Mouse (Mus musculus): ENCODE data around the gene Lmtk2.
A peak's percentile ranks its signal among the peaks of the same experiment; 100 is the strongest.

Lmtk2 gene

GRCm38 (mm10) chr5:144181249-144181648 is 81.0 kb downstream of the Lmtk2 start:
- DNase-seq, result no peak

GRCm38 (mm10) chr5:144182542-144183247 is 82.5 kb downstream of the Lmtk2 start:
- no peak for DNase-seq

GRCm38 (mm10) chr5:144183248-144183559 is 83.0 kb downstream of the Lmtk2 start:
- DNase-seq, result no peak

- DNase-seq, result no peak
These were observed 83.6 kb downstream of the Lmtk2 start for GRCm38 (mm10) chr5:144183647-144184335.

- DNase-seq, result no peak
These were observed 84.3 kb downstream of the Lmtk2 start for GRCm38 (mm10) chr5:144184350-144185045.

GRCm38 (mm10) chr5:144188422-144188821 is 88.2 kb downstream of the Lmtk2 start:
- DNase-seq, result no peak

GRCm38 (mm10) chr5:144189327-144189726 is 89.1 kb downstream of the Lmtk2 start:
- DNase-seq, result no peak

- DNase-seq, result no peak
These were observed 89.8 kb downstream of the Lmtk2 start, which contains the start of gene Bhlha15 for GRCm38 (mm10) chr5:144189950-144190583. Gene Bhlha15, plus strand, starts transcription at chr5:144190286.

GRCm38 (mm10) chr5:144191026-144191425 is 90.8 kb downstream of the Lmtk2 start:
- no peak for DNase-seq

GRCm38 (mm10) chr5:144192673-144193072 is 92.4 kb downstream of the Lmtk2 start:
- DNase-seq, result no peak

GRCm38 (mm10) chr5:144194416-144194815 is 94.2 kb downstream of the Lmtk2 start:
- no peak for DNase-seq

- DNase-seq, result no peak
These were observed 95.3 kb downstream of the Lmtk2 start for GRCm38 (mm10) chr5:144195567-144195966.

- no peak for DNase-seq
These were observed 100.4 kb downstream of the Lmtk2 start for GRCm38 (mm10) chr5:144200616-144201015.

GRCm38 (mm10) chr5:144202430-144202829 is 102.2 kb downstream of the Lmtk2 start:
- no peak for DNase-seq

GRCm38 (mm10) chr5:144203398-144203959 is 103.2 kb downstream of the Lmtk2 start:
- no peak for DNase-seq

- no peak for DNase-seq
These were observed 104.1 kb downstream of the Lmtk2 start for GRCm38 (mm10) chr5:144204303-144204702.

- DNase-seq, result no peak
These were observed 104.7 kb downstream of the Lmtk2 start for GRCm38 (mm10) chr5:144204911-144205310.

- no peak for DNase-seq
These were observed 105.8 kb downstream of the Lmtk2 start for GRCm38 (mm10) chr5:144206069-144206468.

- DNase-seq, result peak; percentile 58
These were observed 107.2 kb downstream of the Lmtk2 start for GRCm38 (mm10) chr5:144207478-144207877.

- no peak for DNase-seq
These were observed 114.2 kb downstream of the Lmtk2 start for GRCm38 (mm10) chr5:144214453-144214852.

- no peak for DNase-seq
These were observed 115.8 kb downstream of the Lmtk2 start for GRCm38 (mm10) chr5:144215992-144216391.

- DNase-seq, result no peak
These were observed 117.8 kb downstream of the Lmtk2 start for GRCm38 (mm10) chr5:144218061-144218460.

- DNase-seq, result no peak
These were observed 119.1 kb downstream of the Lmtk2 start for GRCm38 (mm10) chr5:144219306-144219705.

Measured in cerebellum, adult 11 months (tissue).